Mouse (Mus musculus) CH12.LX (cell line): ENCODE measurements around the gene Fmnl1.

Source experiments
- CHD2 ChIP-seq: IDR thresholded peaks from 2 replicates; pipeline ENCODE4 v1.6.1; 2011; ENCODE audit warnings: low read length, improper control_type of control experiment
- CTCF ChIP-seq, 2 experiments: IDR thresholded peaks in 1 of 2; conservative IDR thresholded peaks in 1 of 2; 2 replicates each; pipeline ENCODE4 v1.5.1; 2011 to 2012; ENCODE audit warnings: low read depth in 2 of 2, low read length in 2 of 2, improper control_type of control experiment in 1 of 2, inconsistent platforms in 1 of 2, mild to moderate bottlenecking in 1 of 2, moderate library complexity in 1 of 2
- HCFC1 ChIP-seq: IDR thresholded peaks from 2 replicates; pipeline ENCODE4 v1.6.1; 2012; ENCODE audit warnings: low read depth, mild to moderate bottlenecking, inconsistent platforms, low read length, improper control_type of control experiment
- JUND ChIP-seq: conservative IDR thresholded peaks from 2 replicates; pipeline ENCODE4 v1.6.1; 2011; ENCODE audit warnings: low read depth, low read length, improper control_type of control experiment
- MAFK ChIP-seq: IDR thresholded peaks from 2 replicates; pipeline ENCODE4 v1.6.1; 2011; ENCODE audit warnings: low read length, improper control_type of control experiment; ENCODE audit not compliant: insufficient replicate concordance
- MAZ ChIP-seq: IDR thresholded peaks from 2 replicates; pipeline ENCODE4 v1.6.1; 2012; ENCODE audit warnings: low read depth, mild to moderate bottlenecking, inconsistent platforms, low read length, improper control_type of control experiment, moderate library complexity
- POLR2A ChIP-seq: IDR thresholded peaks from 2 replicates; pipeline ENCODE4 v1.6.1; 2011; ENCODE audit warnings: low read depth, mild to moderate bottlenecking, improper control_type of control experiment, low read length
- POLR2AphosphoS2 ChIP-seq: IDR thresholded peaks from 2 replicates; pipeline ENCODE4 v1.6.1; 2011; ENCODE audit warnings: low read depth, low read length, improper control_type of control experiment
- USF1 ChIP-seq: IDR thresholded peaks from 2 replicates; pipeline ENCODE4 v1.6.1; 2014; ENCODE audit warnings: low read depth, mild to moderate bottlenecking, inconsistent platforms, low read length, improper control_type of control experiment
- ZC3H11A ChIP-seq: IDR thresholded peaks from 2 replicates; pipeline ENCODE4 v1.6.1; 2012; ENCODE audit warnings: low read depth, mild to moderate bottlenecking, inconsistent platforms, low read length, improper control_type of control experiment
- ZNF384 ChIP-seq: IDR thresholded peaks from 2 replicates; pipeline ENCODE4 v1.6.1; 2012; ENCODE audit warnings: low read depth, low read length, improper control_type of control experiment, inconsistent platforms

DNA sequence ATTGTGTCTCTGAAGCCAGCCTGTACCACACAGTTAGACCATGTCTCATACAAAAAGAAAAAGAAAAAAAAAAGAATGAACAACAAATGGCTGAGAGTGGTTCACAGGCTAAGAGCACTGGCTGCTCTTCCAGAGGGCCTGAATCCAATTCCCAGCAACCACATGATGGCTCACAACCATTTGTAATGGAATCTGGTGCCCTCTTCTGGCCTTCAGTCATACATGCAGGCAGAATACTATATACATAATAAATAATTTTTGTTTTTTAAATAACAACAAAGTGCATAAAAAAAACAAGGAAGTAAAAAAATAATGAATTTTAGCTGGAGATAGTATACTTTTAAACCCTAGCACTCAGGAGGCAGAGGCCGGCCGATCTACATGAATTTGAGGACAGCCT lies 58.7 kb downstream of the Fmnl1 start:
- TF ChIP-seq MAZ (no peak), POLR2A (no peak), CTCF (conservative IDR thresholded peaks at IDR 0.05 in 1 of 2, IDR thresholded peaks at IDR 0.05 in 1 of 2; ENCODE audit: low read depth in 2 of 2, low read length in 2 of 2) (peak in 1 of 2 experiments; percentile 50; a peak in 2 of 4 replicates), ZNF384 (no peak), ZC3H11A (no peak), JUND (no peak), MAFK (no peak), CHD2 (no peak), POLR2AphosphoS2 (no peak), HCFC1 (no peak), USF1 (no peak)
